Mouse (Mus musculus) neural tube, embryonic 12.5 days (tissue): ENCODE results near the gene Plcb2. TPM values are rescaled to one million over a fixed set of nuclear protein-coding genes. Genes with fewer than 3 reads are reported as not detected.

ENCODE experiments used
- ATAC-seq: fragments of 200-750 bp; cut with Nextera tagmentation; 2 replicates; pipeline ENCODE4 v1.8.0; 2017; ENCODE audit warnings: low read depth, mild to moderate bottlenecking, moderate TSS enrichment, moderate library complexity; ENCODE audit not compliant: low FRiP score
- H3K27ac ChIP-seq: fragments of 300-500 bp; sonication (generic); 2 replicates; pipeline ENCODE4 v1.5.1; 2016
- H3K27me3 ChIP-seq: fragments of 300-500 bp; sonication (generic); replicated peaks from 2 replicates; pipeline ENCODE4 v1.6.1; 2016; ENCODE audit warnings: mild to moderate bottlenecking
- H3K36me3 ChIP-seq: fragments of 300-500 bp; sonication (generic); 2 replicates; pipeline ENCODE4 v1.6.1; 2016; ENCODE audit warnings: mild to moderate bottlenecking
- H3K4me1 ChIP-seq: fragments of 300-500 bp; sonication (generic); 2 replicates; pipeline ENCODE4 v1.6.1; 2016
- H3K4me2 ChIP-seq: fragments of 300-500 bp; sonication (generic); replicated peaks from 2 replicates; pipeline ENCODE4 v1.6.1; 2016; ENCODE audit warnings: mild to moderate bottlenecking
- H3K4me3 ChIP-seq: fragments of 300-500 bp; sonication (generic); 2 replicates; pipeline ENCODE4 v1.5.1; 2016
- H3K9ac ChIP-seq: fragments of 300-500 bp; sonication (generic); 2 replicates; pipeline ENCODE4 v1.6.1; 2016; ENCODE audit warnings: mild to moderate bottlenecking
- H3K9me3 ChIP-seq: fragments of 300-500 bp; sonication (generic); 2 replicates; pipeline ENCODE4 v1.6.1; 2016; ENCODE audit warnings: mild to moderate bottlenecking
- WGBS: fragments of 180-500 bp; shearing (Covaris S2); methylation state at CpG from one replicate; pipeline ENCODE4 v1.1.7; 2016; 5-methylcytosine and 5-hydroxymethylcytosine counted together
- polyA plus RNA-seq: library from polyadenylated mRNA; unstranded; fragments of >200 nt; fragmentation: Nextera tagmentation; extraction: Ambion mirVana; gene quantifications from 2 replicates; pipeline ENCODE4 v1.2.1, GENCODE M21; 2016

The Plcb2 gene
- polyA plus RNA-seq, 1 experiment from 2014 or later: 1.1 TPM

DNA sequence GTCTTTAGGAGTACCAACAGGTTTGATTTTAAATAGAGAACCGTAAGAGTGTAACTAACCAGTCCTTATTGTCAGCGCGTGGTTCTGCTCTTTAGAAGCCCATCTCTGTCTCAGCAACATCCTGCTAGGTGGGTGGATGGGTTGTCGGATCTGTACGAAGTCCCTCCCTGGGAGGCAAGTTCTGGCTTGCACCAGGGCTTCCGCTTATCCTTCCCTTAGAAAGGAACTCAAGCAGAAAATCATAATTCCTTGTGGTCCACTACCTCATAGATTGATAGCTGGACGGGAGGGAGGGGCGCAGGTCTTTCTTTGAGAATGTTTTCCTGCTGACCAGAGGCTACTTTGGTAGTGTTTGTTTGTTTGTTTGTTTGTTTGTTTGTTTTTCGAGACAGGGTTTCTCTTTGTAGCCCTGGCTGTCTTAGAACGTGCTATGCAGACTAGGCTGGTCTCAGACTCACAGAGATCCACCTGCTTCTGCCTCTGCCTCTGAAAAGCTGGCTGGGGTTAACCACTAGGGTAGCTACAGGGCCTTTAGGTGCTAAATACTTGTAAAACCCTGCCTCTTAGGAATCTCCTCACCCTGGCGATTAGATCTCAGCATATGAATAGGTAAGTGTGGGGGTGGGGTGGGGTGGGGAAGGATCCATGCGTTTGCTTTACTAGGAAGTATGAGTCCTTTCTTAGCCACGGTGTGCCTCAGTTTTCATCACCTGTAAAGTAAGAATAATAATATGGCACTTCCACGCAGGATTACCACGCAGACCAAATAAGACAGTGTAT lies 54.4 kb downstream of the Plcb2 start:
- ATAC-seq: no peak
- H3K27me3 ChIP-seq: peaks cover 61% of the 10 kb centered on the region
- H3K4me3 ChIP-seq: no peak overlapping the region
- H3K9me3 ChIP-seq: no peaks in the 10 kb centered on the region
- H3K4me1 ChIP-seq: peaks cover 12% of the 10 kb centered on the region
- WGBS: 25% methylated on average over 15 of the region's 15 CpGs
- no peak overlapping the region for H3K27ac ChIP-seq
- H3K9ac ChIP-seq: no peak overlapping the region
- H3K4me2 ChIP-seq: no peak overlapping the region
- H3K36me3 ChIP-seq: no peaks in the 10 kb centered on the region

GRCm38 (mm10) chr2:118671728-118672127 lies 56.5 kb downstream of the Plcb2 start:
- no peak overlapping the region for H3K9ac ChIP-seq
- no peak overlapping the region for H3K4me2 ChIP-seq
- H3K36me3 ChIP-seq: no peaks in the 10 kb centered on the region
- peaks cover under 1% of the 10 kb centered on the region for H3K4me1 ChIP-seq
- H3K4me3 ChIP-seq: no peak overlapping the region
- H3K27me3 ChIP-seq: peaks cover 39% of the 10 kb centered on the region
- no peaks in the 10 kb centered on the region for H3K9me3 ChIP-seq
- 77% methylated on average over 1 of the region's 1 CpGs for WGBS
- no peak for ATAC-seq
- H3K27ac ChIP-seq: no peak overlapping the region

DNA sequence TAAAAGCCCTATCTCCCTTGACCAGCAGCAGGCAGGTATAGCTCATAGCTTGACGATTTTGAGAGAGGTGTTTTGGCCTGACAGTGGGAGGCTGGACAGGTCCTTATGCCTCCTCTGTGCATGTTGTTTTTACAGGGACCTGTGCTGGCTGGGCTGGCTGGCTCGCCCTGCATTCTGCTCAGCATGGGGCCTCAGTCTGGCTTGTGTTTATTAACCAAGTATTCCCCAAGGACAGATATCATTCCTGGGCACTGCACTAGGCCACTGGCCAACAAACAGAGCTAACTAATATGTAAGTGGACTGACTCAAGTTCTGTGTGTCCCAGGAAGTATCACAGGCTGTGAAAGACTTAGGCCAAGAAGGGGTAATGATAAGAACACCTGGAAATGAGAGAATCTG lies 58.5 kb downstream of the Plcb2 start:
- Histone ChIP-seq H3K4me3 (no peak overlapping the region), H3K4me2 (no peak overlapping the region), H3K36me3 (no peaks in the 10 kb centered on the region), H3K9ac (no peak overlapping the region), H3K4me1 (no peaks in the 10 kb centered on the region), H3K9me3 (no peaks in the 10 kb centered on the region), H3K27me3 (peaks cover 24% of the 10 kb centered on the region), H3K27ac (no peak overlapping the region)
- WGBS: 36% methylated on average over 2 of the region's 2 CpGs
- no peak for ATAC-seq

- no peak for ATAC-seq
- H3K4me2 ChIP-seq: no peak overlapping the region
- no peak overlapping the region for H3K27ac ChIP-seq
- H3K27me3 ChIP-seq: peaks cover 22% of the 10 kb centered on the region
- H3K4me1 ChIP-seq: no peaks in the 10 kb centered on the region
- H3K36me3 ChIP-seq: no peaks in the 10 kb centered on the region
- H3K4me3 ChIP-seq: no peak overlapping the region
- H3K9me3 ChIP-seq: no peaks in the 10 kb centered on the region
- WGBS: 73% methylated on average over 6 of the region's 6 CpGs
- H3K9ac ChIP-seq: no peak overlapping the region
Measured at GRCm38 (mm10) chr2:118669245-118669644, 59.0 kb downstream of the Plcb2 start.

DNA sequence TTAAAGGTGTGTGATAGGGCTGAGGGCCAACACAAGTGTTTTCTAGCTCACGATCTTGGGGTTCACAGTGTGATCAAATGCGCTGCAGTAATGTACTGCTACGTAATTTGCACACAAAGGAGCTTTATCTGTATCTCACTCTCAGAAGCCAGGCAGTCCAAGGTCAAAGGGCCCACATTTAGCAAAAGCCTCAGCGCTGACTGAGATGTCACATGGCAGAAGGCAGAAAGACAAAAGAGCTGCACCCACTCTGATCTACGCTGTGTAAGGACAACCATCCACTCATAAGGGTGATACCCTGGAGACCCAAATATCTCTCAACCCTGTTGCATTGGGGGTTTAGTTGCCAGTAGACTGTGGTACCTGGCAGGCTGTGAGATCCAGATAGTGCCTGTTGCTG lies 61.1 kb downstream of the Plcb2 start:
- Histone ChIP-seq H3K4me2 (no peak overlapping the region), H3K4me1 (peaks cover 16% of the 10 kb centered on the region), H3K36me3 (no peaks in the 10 kb centered on the region), H3K9me3 (no peaks in the 10 kb centered on the region), H3K27me3 (peaks cover 19% of the 10 kb centered on the region), H3K4me3 (no peak overlapping the region), H3K27ac (no peak overlapping the region), H3K9ac (no peak overlapping the region)
- no peak for ATAC-seq
- WGBS: 71% methylated on average over 5 of the region's 5 CpGs

DNA sequence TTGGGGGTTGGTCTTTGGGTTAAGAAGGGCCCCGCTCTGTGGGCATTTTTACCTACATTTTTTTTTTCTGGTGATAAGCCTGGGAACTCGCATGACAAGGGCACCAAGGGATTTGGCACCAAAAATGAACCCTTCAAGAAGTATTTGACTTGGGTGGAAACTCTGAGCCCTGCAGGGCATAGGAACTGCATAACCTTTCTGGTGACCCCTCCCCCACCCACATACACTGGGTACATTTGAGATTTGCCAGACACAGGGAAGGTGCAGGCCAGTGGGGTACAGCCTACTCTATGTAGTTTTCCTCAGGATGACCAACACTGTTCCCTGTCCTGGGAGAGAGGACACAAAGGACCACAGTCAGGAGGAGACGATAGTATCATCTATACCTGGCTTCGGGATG lies 62.6 kb downstream of the Plcb2 start:
- no peak overlapping the region for H3K4me3 ChIP-seq
- peaks cover 16% of the 10 kb centered on the region for H3K4me1 ChIP-seq
- peaks cover 25% of the 10 kb centered on the region for H3K27me3 ChIP-seq
- 92% methylated on average over 4 of the region's 4 CpGs for WGBS
- no peak overlapping the region for H3K4me2 ChIP-seq
- H3K27ac ChIP-seq: no peak overlapping the region
- H3K9ac ChIP-seq: no peak overlapping the region
- no peaks in the 10 kb centered on the region for H3K9me3 ChIP-seq
- H3K36me3 ChIP-seq: no peaks in the 10 kb centered on the region
- no peak for ATAC-seq

- Histone ChIP-seq H3K4me2 (no peak overlapping the region), H3K4me1 (peaks cover 16% of the 10 kb centered on the region), H3K9ac (no peak overlapping the region), H3K36me3 (no peaks in the 10 kb centered on the region), H3K27me3 (peaks cover 25% of the 10 kb centered on the region), H3K27ac (no peak overlapping the region), H3K9me3 (no peaks in the 10 kb centered on the region), H3K4me3 (no peak overlapping the region)
- 60% methylated on average over 3 of the region's 3 CpGs for WGBS
- no peak for ATAC-seq
Measured at GRCm38 (mm10) chr2:118664975-118665516, 63.2 kb downstream of the Plcb2 start.

DNA sequence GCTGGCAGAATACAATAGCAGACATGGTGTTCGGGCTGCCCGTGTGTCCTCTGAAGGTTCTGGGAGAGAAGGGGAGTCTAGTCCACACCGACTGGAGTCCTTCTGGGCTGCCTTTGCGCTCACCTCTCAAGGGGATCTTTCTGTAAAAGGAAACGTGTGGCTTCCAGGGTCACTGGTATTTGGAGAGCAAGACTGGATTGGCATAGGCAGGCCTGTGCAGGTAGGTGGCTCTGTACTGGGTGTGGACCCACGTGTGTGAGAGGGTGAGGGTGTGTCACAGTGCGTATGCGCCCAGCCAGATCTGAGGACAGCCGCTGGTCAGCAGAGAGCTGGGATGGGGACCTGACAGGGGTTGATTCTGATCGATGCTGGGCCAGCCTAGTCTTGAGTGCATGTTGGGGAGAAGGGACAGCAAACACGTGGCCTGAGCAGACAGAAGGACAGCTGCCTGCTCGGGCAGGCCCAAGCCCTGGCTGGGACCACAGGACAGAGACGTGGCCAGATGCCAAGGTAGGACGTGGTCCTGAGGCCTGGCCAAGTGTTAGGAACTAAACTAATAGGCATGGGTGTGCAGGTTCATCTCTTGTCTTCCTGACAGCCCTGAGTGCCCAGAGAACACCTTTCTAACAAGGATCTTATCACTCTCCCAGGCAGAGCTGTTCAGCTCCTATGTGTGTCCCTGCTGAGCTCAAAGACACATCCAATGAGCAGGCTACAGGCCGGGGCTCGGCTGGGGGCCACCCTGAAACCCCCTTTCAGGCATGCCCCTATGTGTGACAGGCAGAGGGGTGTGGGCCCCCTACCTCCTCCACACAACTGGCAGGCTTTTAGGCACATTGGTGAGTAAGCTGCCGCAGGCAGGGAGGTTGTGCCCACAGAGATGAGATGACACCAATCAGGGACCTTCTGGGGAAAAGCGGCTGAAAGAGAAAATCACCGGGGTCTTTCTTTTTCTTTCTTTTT lies 64.2 kb downstream of the Plcb2 start:
- no peaks in the 10 kb centered on the region for H3K36me3 ChIP-seq
- H3K9me3 ChIP-seq: no peaks in the 10 kb centered on the region
- H3K27ac ChIP-seq: no peak overlapping the region
- peak overlapping the region; percentile 61; the same call in 1 of the 2 replicates for H3K9ac ChIP-seq
- peaks cover 25% of the 10 kb centered on the region for H3K27me3 ChIP-seq
- H3K4me3 ChIP-seq: peak overlapping the region; percentile 37
- H3K4me2 ChIP-seq: peak overlapping the region; percentile 83
- WGBS: 53% methylated on average over 19 of the region's 19 CpGs
- peak; percentile 34; the same call in 1 of the 2 replicates for ATAC-seq
- peaks cover 16% of the 10 kb centered on the region for H3K4me1 ChIP-seq

GRCm38 (mm10) chr2:118662902-118663803 lies 65.1 kb downstream of the Plcb2 start, which contains the start of gene Pak6:
Pak6 (plus strand) TSS chr2:118663303.
- Histone ChIP-seq H3K27me3 (peaks cover 25% of the 10 kb centered on the region), H3K36me3 (no peaks in the 10 kb centered on the region), H3K4me3 (peak within 1 kb of the TSS; percentile 37), H3K4me2 (peak within 1 kb of the TSS; percentile 83), H3K9ac (peak within 1 kb of the TSS; percentile 61), H3K27ac (no peak within 1 kb of the TSS), H3K9me3 (no peaks in the 10 kb centered on the region), H3K4me1 (peaks cover 16% of the 10 kb centered on the region)
- 1% methylated on average over 37 of the region's 37 CpGs for WGBS
- peak; percentile 58 for ATAC-seq

DNA sequence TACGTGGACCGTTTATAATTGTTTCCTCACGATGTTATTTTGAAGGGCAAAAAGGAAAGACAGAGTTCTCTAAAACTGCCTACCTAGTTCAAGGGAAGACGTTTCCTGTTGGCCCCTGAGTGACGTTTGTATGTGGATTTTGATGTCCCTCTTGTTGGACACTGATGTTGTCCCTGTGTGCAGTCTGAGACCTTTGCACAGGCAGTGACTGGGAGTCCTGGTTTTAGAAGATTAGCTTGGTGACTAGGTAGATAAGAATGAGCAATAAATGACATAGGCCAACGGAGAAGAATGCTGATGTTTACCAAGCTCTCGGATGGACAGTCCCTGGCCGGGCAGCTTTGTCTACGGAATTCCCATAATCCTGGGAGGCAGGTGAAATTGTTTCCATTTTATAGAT lies 66.3 kb downstream of the Plcb2 start:
- no peak overlapping the region for H3K4me3 ChIP-seq
- H3K27ac ChIP-seq: no peak overlapping the region
- 86% methylated on average over 9 of the region's 9 CpGs for WGBS
- no peak for ATAC-seq
- no peak overlapping the region for H3K4me2 ChIP-seq
- H3K36me3 ChIP-seq: no peaks in the 10 kb centered on the region
- no peaks in the 10 kb centered on the region for H3K9me3 ChIP-seq
- H3K9ac ChIP-seq: no peak overlapping the region
- peaks cover 25% of the 10 kb centered on the region for H3K27me3 ChIP-seq
- peaks cover 19% of the 10 kb centered on the region for H3K4me1 ChIP-seq

DNA sequence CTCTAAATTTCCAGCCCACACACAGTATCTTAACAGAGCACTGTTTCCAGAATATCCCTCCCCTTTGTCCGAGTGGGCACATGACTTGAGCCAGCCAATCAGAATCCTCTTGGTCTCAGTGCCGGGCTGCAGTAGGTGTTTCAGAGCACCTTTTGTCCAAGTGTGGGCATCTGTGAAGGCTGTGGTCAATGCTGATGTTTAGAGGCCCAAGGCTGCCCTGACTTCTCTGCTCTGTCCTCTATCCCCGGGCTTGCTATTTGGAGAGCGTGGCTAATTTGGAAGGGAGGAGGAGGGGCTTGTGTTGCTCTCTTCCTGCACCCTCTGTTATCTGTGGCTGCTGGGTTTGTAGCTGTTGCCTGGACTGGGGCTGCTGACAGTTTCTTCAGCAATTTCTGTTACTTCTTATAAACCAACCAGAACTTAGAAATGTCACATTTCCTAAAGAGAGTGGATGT lies 68.2 kb downstream of the Plcb2 start:
- Histone ChIP-seq H3K9me3 (no peaks in the 10 kb centered on the region), H3K27ac (no peak overlapping the region), H3K9ac (no peak overlapping the region), H3K27me3 (peaks cover 22% of the 10 kb centered on the region), H3K4me1 (peaks cover 26% of the 10 kb centered on the region), H3K4me2 (peak overlapping the region; percentile 61), H3K4me3 (peak overlapping the region; percentile 24; the same call in 1 of the 2 replicates), H3K36me3 (no peaks in the 10 kb centered on the region)
- ATAC-seq: peak; percentile 61; the same call in 1 of the 2 replicates
- WGBS: 1% methylated on average over 4 of the region's 4 CpGs
